Comparison of ENCODE assay signal across 24 mouse cellular contexts in the genomic region with DNA sequence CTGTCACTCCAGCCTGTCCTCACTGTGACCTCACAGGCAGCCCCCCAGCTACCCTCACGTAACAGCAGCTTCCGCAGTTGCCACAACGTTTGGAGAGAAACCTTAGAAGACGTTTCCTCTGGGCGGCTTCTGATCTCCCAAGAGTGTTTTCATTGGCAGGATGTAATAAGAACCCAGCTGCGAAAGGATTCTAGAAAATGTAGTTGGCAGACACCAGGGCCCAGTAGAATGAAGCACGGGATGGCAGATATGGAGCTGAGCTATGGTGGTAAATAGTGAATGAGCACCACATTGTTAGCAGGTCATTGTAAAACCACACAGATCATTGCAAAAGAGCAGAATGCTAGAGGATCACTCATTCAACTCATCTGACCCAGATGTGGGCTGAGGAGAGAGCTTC.
DNase-seq lines count a peak whose midpoint lies in the region; ATAC-seq and TF ChIP-seq lines count a peak whose summit lies in the region.
"Had no signal": no experiment of that assay in that cellular context is flagged by ENCODE, and none has a peak within 500 bp of the region (broad histone marks: within the 10 kb centered on the region; RNA-seq: fewer than 3 reads in every experiment).

No protein-coding gene starts in this region.

- no peak overlapping the region for H3K4me3 ChIP-seq in kidney, embryonic 14.5 days (ENCODE audit: low read length)
- no peak overlapping the region for H3K4me3 ChIP-seq in kidney, adult 2 months (ENCODE audit: insufficient read depth, low read depth, low read length)
- H3K4me3 ChIP-seq in midbrain, embryonic 16.5 days (ENCODE audit: low read depth, low read length) = no peak overlapping the region
- no peak overlapping the region for H3K4me3 ChIP-seq in midbrain, embryonic 10.5 days
- H3K4me3 ChIP-seq: embryonic facial prominence, embryonic 13.5 days; forebrain, embryonic 15.5 days; heart, embryonic 13.5 days; limb, embryonic 15.5 days; liver, embryonic 15.5 days had no signal

- H3K9ac ChIP-seq in kidney, embryonic 14.5 days (ENCODE audit: low read depth, low read length) = no peak overlapping the region
- no peak overlapping the region for H3K9ac ChIP-seq in midbrain, embryonic 16.5 days (ENCODE audit: low read depth, low read length)
- H3K9ac ChIP-seq: embryonic facial prominence, embryonic 13.5 days; forebrain, embryonic 15.5 days; heart, embryonic 13.5 days; limb, embryonic 15.5 days; liver, embryonic 15.5 days had no signal

- no peaks in the 10 kb centered on the region for H3K9me3 ChIP-seq in kidney, embryonic 14.5 days (ENCODE audit: control insufficient read depth, low read length)
- no peaks in the 10 kb centered on the region for H3K9me3 ChIP-seq in midbrain, embryonic 16.5 days (replicated peaks; ENCODE audit: control insufficient read depth, low read length, poor library complexity, severe bottlenecking)
- no peaks in the 10 kb centered on the region for H3K9me3 ChIP-seq in midbrain, embryonic 10.5 days (replicated peaks)
- H3K9me3 ChIP-seq: embryonic facial prominence, embryonic 13.5 days; forebrain, embryonic 15.5 days; heart, embryonic 13.5 days; limb, embryonic 15.5 days; liver, embryonic 15.5 days had no signal

- DNase-seq in kidney, adult 2 months = no peak
- no peak for DNase-seq in midbrain, embryonic 10.5 days (ENCODE audit: low spot score)
- DNase-seq in Patski (ENCODE audit: low read depth, low spot score) = peak; percentile 28
- DNase-seq in heart, adult 8-10 months (ENCODE audit: low spot score) = no peak
- no peak for DNase-seq in natural killer cell, adult 2 months (ENCODE audit: low spot score in 2 of 2)
- DNase-seq: adrenal gland, postnatal 14 days; cerebellum, adult 8-10 months; cerebellum, postnatal 36 days; gastrocnemius, postnatal 25 days; heart, adult 18-20 months; heart, postnatal 14 days; kidney, postnatal 4 days; thymus, adult 2 months had no signal

- no peak overlapping the region for H3K27ac ChIP-seq in kidney, embryonic 14.5 days (ENCODE audit: low read depth, low read length)
- H3K27ac ChIP-seq in kidney, adult 2 months (ENCODE audit: insufficient read depth, low read depth, low read length) = no peak overlapping the region
- no peak overlapping the region for H3K27ac ChIP-seq in midbrain, embryonic 16.5 days (ENCODE audit: low read length)
- no peak overlapping the region for H3K27ac ChIP-seq in midbrain, embryonic 10.5 days (replicated peaks)
- H3K27ac ChIP-seq: embryonic facial prominence, embryonic 13.5 days; forebrain, embryonic 15.5 days; heart, embryonic 13.5 days; hindbrain, postnatal 0 days; limb, embryonic 15.5 days; liver, embryonic 15.5 days; macrophage; stomach, postnatal 0 days had no signal

- CTCF ChIA-PET in Patski (lab: Charles Lee) = no interaction called here

- in situ Hi-C loops in Patski (cut with MboI; ENCODE audit: low pct_unique_long_range_greater_than_20kb) = no loop called here

- H3K4me2 ChIP-seq in kidney, embryonic 14.5 days (replicated peaks; ENCODE audit: low read depth, low read length) = no peak overlapping the region
- no peak overlapping the region for H3K4me2 ChIP-seq in midbrain, embryonic 16.5 days (ENCODE audit: low read length)
- H3K4me2 ChIP-seq: embryonic facial prominence, embryonic 13.5 days; forebrain, embryonic 15.5 days; heart, embryonic 13.5 days; limb, embryonic 15.5 days; liver, embryonic 15.5 days had no signal

- TF ChIP-seq CTCF in kidney, adult 2 months (conservative IDR thresholded peaks at IDR 0.05; ENCODE audit: insufficient read depth, insufficient read length, low read depth, low read length) = no peak
- no peak for TF ChIP-seq CTCF in Patski (IDR thresholded peaks at IDR 0.05)

- peak; percentile 39; the same call in 1 of the 2 replicates for ATAC-seq in kidney, embryonic 14.5 days (ENCODE audit: low FRiP score, low TSS enrichment)
- ATAC-seq in midbrain, embryonic 16.5 days = peak; percentile 19; the same call in 1 of the 2 replicates
- peak; percentile 98 for ATAC-seq in Patski
- ATAC-seq: forebrain, embryonic 15.5 days; hindbrain, postnatal 0 days; intestine, postnatal 0 days had no signal

- 2% methylated on average over 7 of the region's 7 CpGs for WGBS in kidney, embryonic 14.5 days
- WGBS in kidney, adult 2 months = 7% methylated on average over 7 of the region's 7 CpGs
- 80% methylated on average over 7 of the region's 7 CpGs for WGBS in midbrain, embryonic 16.5 days
- WGBS in midbrain, embryonic 10.5 days = 70% methylated on average over 7 of the region's 7 CpGs

- no peaks in the 10 kb centered on the region for H3K4me1 ChIP-seq in kidney, embryonic 14.5 days (ENCODE audit: control insufficient read depth, insufficient read depth, low read length)
- H3K4me1 ChIP-seq in kidney, adult 2 months (ENCODE audit: control insufficient read depth, insufficient read depth, low read length) = no peaks in the 10 kb centered on the region
- H3K4me1 ChIP-seq in midbrain, embryonic 16.5 days (ENCODE audit: control insufficient read depth, insufficient read depth, low read length) = no peaks in the 10 kb centered on the region
- H3K4me1 ChIP-seq in midbrain, embryonic 10.5 days = no peaks in the 10 kb centered on the region
- H3K4me1 ChIP-seq: forebrain, embryonic 15.5 days; liver, embryonic 15.5 days had no signal

- no peaks in the 10 kb centered on the region for H3K27me3 ChIP-seq in kidney, embryonic 14.5 days (ENCODE audit: control insufficient read depth, insufficient read depth, low read length)
- H3K27me3 ChIP-seq in kidney, adult 2 months (replicated peaks; ENCODE audit: control insufficient read depth, insufficient read depth, low read length) = no peaks in the 10 kb centered on the region
- no peaks in the 10 kb centered on the region for H3K27me3 ChIP-seq in midbrain, embryonic 16.5 days (ENCODE audit: control insufficient read depth, insufficient read depth, low read depth, low read length)
- H3K27me3 ChIP-seq in midbrain, embryonic 10.5 days (ENCODE audit: low read depth, poor library complexity, severe bottlenecking) = no peaks in the 10 kb centered on the region
- H3K27me3 ChIP-seq in Patski = no peaks in the 10 kb centered on the region
- H3K27me3 ChIP-seq: embryonic facial prominence, embryonic 13.5 days; forebrain, embryonic 15.5 days; heart, embryonic 13.5 days; limb, embryonic 15.5 days; liver, embryonic 15.5 days had no signal

- POLR2A ChIA-PET in Patski (lab: Charles Lee) = no interaction called here

- no peak for TF ChIP-seq POLR2A in kidney, adult 2 months (IDR thresholded peaks at IDR 0.05; ENCODE audit: low read depth, low read length)

- no peaks in the 10 kb centered on the region for H3K36me3 ChIP-seq in kidney, embryonic 14.5 days (ENCODE audit: control insufficient read depth, insufficient read depth, low read length)
- no peaks in the 10 kb centered on the region for H3K36me3 ChIP-seq in kidney, adult 2 months (ENCODE audit: control insufficient read depth, insufficient read depth, low read length)
- no peaks in the 10 kb centered on the region for H3K36me3 ChIP-seq in midbrain, embryonic 16.5 days (ENCODE audit: control insufficient read depth, insufficient read depth, low read length)
- no peaks in the 10 kb centered on the region for H3K36me3 ChIP-seq in midbrain, embryonic 10.5 days
- H3K36me3 ChIP-seq: embryonic facial prominence, embryonic 13.5 days; forebrain, embryonic 15.5 days; heart, embryonic 13.5 days; limb, embryonic 15.5 days; liver, embryonic 15.5 days had no signal

Comparison
In these comparisons a context has a peak if more than half of its experiments do, and no peak if none do; other contexts are left out.
1. ATAC-seq: peak in every context shown above with its lines; median percentile 98 in Patski; 39 in kidney, embryonic 14.5 days; 19 in midbrain, embryonic 16.5 days.